Mouse (Mus musculus): ENCODE data around the gene A630095N17Rik.

GRCm38 (mm10) chr1:75187914-75188483, 43.9 kb downstream of the A630095N17Rik start:
- TF ChIP-seq CTCF (IDR thresholded peaks at IDR 0.05) (no peak), EP300 (IDR thresholded peaks at IDR 0.05) (no peak)
